Mouse (Mus musculus) CD4-positive helper T cell, adult 2 months (primary cell): ENCODE data around the gene Atp9a.

Experiments
- DNase-seq: peaks from one replicate; pipeline ENCODE4 v3.0.0-alpha.2; 2012; ENCODE audit warnings: low read depth, missing footprints, low spot score

The Atp9a gene

GRCm38 (mm10) chr2:168740496-168740895 is 1.7 kb downstream of the Atp9a start:
- DNase-seq, result no peak

- no peak for DNase-seq
Observed at GRCm38 (mm10) chr2:168738854-168739253, 3.4 kb downstream of the Atp9a start.

GRCm38 (mm10) chr2:168737878-168738277 is 4.3 kb downstream of the Atp9a start:
- DNase-seq, result no peak

- DNase-seq, result no peak
Observed at GRCm38 (mm10) chr2:168734023-168734422, 8.2 kb downstream of the Atp9a start.

GRCm38 (mm10) chr2:168731258-168731657 is 11.0 kb downstream of the Atp9a start:
- no peak for DNase-seq

GRCm38 (mm10) chr2:168729736-168730135 is 12.5 kb downstream of the Atp9a start:
- no peak for DNase-seq

- no peak for DNase-seq
Observed at GRCm38 (mm10) chr2:168728045-168728444, 14.2 kb downstream of the Atp9a start.

GRCm38 (mm10) chr2:168726007-168726406 is 16.2 kb downstream of the Atp9a start:
- no peak for DNase-seq

GRCm38 (mm10) chr2:168721313-168721712 is 20.9 kb downstream of the Atp9a start:
- no peak for DNase-seq

- no peak for DNase-seq
Observed at GRCm38 (mm10) chr2:168719742-168720141, 22.5 kb downstream of the Atp9a start.

- no peak for DNase-seq
Observed at GRCm38 (mm10) chr2:168718735-168719134, 23.5 kb downstream of the Atp9a start.

GRCm38 (mm10) chr2:168718267-168718666 is 23.9 kb downstream of the Atp9a start:
- no peak for DNase-seq

GRCm38 (mm10) chr2:168712199-168713176 is 29.7 kb downstream of the Atp9a start:
- no peak for DNase-seq

- no peak for DNase-seq
Observed at GRCm38 (mm10) chr2:168710979-168711378, 31.2 kb downstream of the Atp9a start.

GRCm38 (mm10) chr2:168707766-168708165 is 34.4 kb downstream of the Atp9a start:
- DNase-seq, result no peak

GRCm38 (mm10) chr2:168702266-168702665 is 39.9 kb downstream of the Atp9a start:
- DNase-seq, result no peak

- no peak for DNase-seq
Observed at GRCm38 (mm10) chr2:168695027-168695403, 47.2 kb downstream of the Atp9a start.

GRCm38 (mm10) chr2:168694379-168695026 is 47.7 kb downstream of the Atp9a start:
- no peak for DNase-seq

GRCm38 (mm10) chr2:168691774-168692173 is 50.4 kb downstream of the Atp9a start:
- DNase-seq, result peak; percentile 32

- no peak for DNase-seq
Observed at GRCm38 (mm10) chr2:168687326-168687725, 54.9 kb downstream of the Atp9a start.

- no peak for DNase-seq
Observed at GRCm38 (mm10) chr2:168685909-168686308, 56.3 kb downstream of the Atp9a start.

- DNase-seq, result no peak
Observed at GRCm38 (mm10) chr2:168684695-168685094, 57.5 kb downstream of the Atp9a start.
